Comparison of ENCODE assay signal across 14 mouse cellular contexts in the genomic region with DNA sequence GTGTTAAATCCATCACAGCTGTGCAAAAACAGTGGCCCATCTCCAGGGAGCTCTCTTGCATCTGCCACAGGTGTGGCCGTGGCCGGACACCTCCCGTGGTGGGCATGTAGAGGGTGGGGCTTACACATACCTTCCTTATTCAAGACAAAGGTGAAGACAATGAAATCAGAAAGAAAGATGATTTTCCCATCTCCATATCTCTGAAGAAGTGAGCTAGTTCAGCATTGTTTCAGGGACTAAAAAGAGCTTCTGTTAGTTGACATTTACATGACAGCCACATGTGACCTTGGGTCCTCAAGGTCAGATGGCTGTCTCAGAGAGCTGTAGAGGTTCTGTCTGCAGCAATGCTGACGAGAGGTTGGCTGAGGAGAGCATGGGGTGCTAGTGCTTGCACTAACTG.
"Had no signal": no experiment of that assay in that cellular context is flagged by ENCODE, and none has a peak within 500 bp of the region (broad histone marks: within the 10 kb centered on the region; RNA-seq: fewer than 3 reads in every experiment).

No protein-coding gene starts in this region.

- DNase-seq: lung, adult 2 months; lung, postnatal 14 days; lung, postnatal 36 days; retina, postnatal 1 day; right cerebral cortex, adult 18-20 months; right cerebral cortex, postnatal 25 days; right cerebral cortex, postnatal 4 days; spleen, adult 18-20 months; thymus, adult 18-20 months; thymus, postnatal 14 days; thymus, postnatal 36 days had no signal

- ATAC-seq: lung, postnatal 0 days; midbrain, embryonic 13.5 days; midbrain, embryonic 15.5 days had no signal
